Mouse (Mus musculus) midbrain, embryonic 11.5 days (tissue): ENCODE measurements around the gene Rps15a. TPM values are rescaled to one million over a fixed set of nuclear protein-coding genes. Genes with fewer than 3 reads are reported as not detected.

Experiments used
- ATAC-seq: fragments of 200-750 bp; cut with Nextera tagmentation; 2 replicates; pipeline ENCODE4 v1.8.0; 2017; ENCODE audit warnings: moderate TSS enrichment, moderate library complexity; ENCODE audit not compliant: low FRiP score
- DNase-seq: peaks from one replicate; pipeline ENCODE4 v3.0.0; 2015; ENCODE audit warnings: low spot score; ENCODE audit errors: missing footprints
- H3K27ac ChIP-seq: fragments of 300-500 bp; sonication (generic); 2 replicates; pipeline ENCODE4 v1.5.1; 2014; ENCODE audit warnings: low read depth, low read length
- H3K27me3 ChIP-seq: fragments of 300-500 bp; sonication (generic); 2 replicates; pipeline ENCODE4 v1.6.1; 2014; ENCODE audit warnings: mild to moderate bottlenecking, low read length, moderate library complexity, mixed read lengths; ENCODE audit not compliant: control insufficient read depth, insufficient read depth
- H3K36me3 ChIP-seq: fragments of 300-500 bp; sonication (generic); 2 replicates; pipeline ENCODE4 v1.6.1; 2014; ENCODE audit warnings: mild to moderate bottlenecking, low read length, moderate library complexity, mixed read lengths; ENCODE audit not compliant: control insufficient read depth, insufficient read depth
- H3K4me1 ChIP-seq: fragments of 300-500 bp; sonication (generic); 2 replicates; pipeline ENCODE4 v1.6.1; 2014; ENCODE audit warnings: low read length; ENCODE audit not compliant: control insufficient read depth, insufficient read depth
- H3K4me2 ChIP-seq: fragments of 300-500 bp; sonication (generic); 2 replicates; pipeline ENCODE4 v1.6.1; 2014; ENCODE audit warnings: mild to moderate bottlenecking, moderate library complexity
- H3K4me3 ChIP-seq: fragments of 300-500 bp; sonication (generic); 2 replicates; pipeline ENCODE4 v1.5.1; 2014; ENCODE audit warnings: low read depth, low read length
- H3K9ac ChIP-seq: fragments of 300-500 bp; sonication (generic); 2 replicates; pipeline ENCODE4 v1.6.1; 2014; ENCODE audit warnings: low read length
- H3K9me3 ChIP-seq: fragments of 300-500 bp; sonication (generic); 2 replicates; pipeline ENCODE4 v1.6.1; 2016; ENCODE audit warnings: low read length; ENCODE audit not compliant: control insufficient read depth
- WGBS: fragments of 180-500 bp; shearing (Covaris S2); extraction: QIAGEN DNeasy Blood & Tissue Kit; methylation state at CpG from one replicate; pipeline ENCODE4 v1.1.7; 2014; 5-methylcytosine and 5-hydroxymethylcytosine counted together
- polyA plus RNA-seq: library from polyadenylated mRNA; unstranded; fragments of >200 nt; fragmentation: Nextera tagmentation; extraction: Ambion mirVana; gene quantifications from 2 replicates; pipeline ENCODE4 v1.2.1, GENCODE M21; 2014

Gene Rps15a
- polyA plus RNA-seq, 1 experiment from 2014 or later = 691 TPM

DNA sequence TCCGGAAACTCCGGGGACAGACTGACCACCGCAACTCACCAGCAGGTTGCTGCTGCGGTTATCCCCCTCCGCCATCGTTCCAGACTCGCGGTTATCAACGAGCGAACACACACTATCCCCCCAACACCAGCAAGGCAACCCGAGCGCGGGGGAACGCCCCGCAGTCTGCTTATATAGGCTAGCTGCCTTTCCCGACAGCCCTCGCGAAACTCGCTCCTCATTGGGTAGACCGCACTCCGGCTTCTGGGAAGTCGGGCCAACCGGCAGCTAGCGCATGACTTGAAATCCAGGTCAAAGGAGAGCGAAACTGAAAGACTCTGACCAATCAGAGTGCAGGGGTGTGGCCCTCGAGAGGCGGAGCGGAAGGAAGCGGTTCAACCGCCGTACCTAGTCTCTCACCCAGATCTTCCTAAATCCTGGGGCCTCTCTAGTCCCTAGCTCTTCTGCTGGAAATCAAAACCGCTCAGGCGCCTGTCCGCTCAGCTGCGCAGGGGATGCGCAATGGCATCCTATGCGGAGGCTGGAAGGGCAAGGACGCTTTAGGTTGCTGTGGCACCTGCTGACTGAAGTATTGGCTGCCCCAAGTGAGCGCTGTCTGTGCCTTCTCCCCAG, 13.5 kb upstream of the Rps15a start, which contains the start of gene Arl6ip1:
TSS of gene Arl6ip1 (minus strand) at position 233 of the 612 bp plus-strand sequence.
- ATAC-seq (peak; percentile 99), DNase-seq (peak; percentile 99)
- H3K27ac ChIP-seq = peak within 1 kb of the TSS; percentile 83
- H3K9ac ChIP-seq = peak within 1 kb of the TSS; percentile 93
- peak within 1 kb of the TSS; percentile 75 for H3K4me2 ChIP-seq
- H3K27me3 ChIP-seq = no peaks in the 10 kb centered on the region
- peak within 1 kb of the TSS; percentile 87 for H3K4me3 ChIP-seq
- H3K9me3 ChIP-seq = no peaks in the 10 kb centered on the region
- peaks cover 2% of the 10 kb centered on the region; the same call in 1 of the 2 replicates for H3K36me3 ChIP-seq
- WGBS = under 1% methylated on average over 39 of the region's 39 CpGs
- H3K4me1 ChIP-seq = peaks cover 26% of the 10 kb centered on the region

DNA sequence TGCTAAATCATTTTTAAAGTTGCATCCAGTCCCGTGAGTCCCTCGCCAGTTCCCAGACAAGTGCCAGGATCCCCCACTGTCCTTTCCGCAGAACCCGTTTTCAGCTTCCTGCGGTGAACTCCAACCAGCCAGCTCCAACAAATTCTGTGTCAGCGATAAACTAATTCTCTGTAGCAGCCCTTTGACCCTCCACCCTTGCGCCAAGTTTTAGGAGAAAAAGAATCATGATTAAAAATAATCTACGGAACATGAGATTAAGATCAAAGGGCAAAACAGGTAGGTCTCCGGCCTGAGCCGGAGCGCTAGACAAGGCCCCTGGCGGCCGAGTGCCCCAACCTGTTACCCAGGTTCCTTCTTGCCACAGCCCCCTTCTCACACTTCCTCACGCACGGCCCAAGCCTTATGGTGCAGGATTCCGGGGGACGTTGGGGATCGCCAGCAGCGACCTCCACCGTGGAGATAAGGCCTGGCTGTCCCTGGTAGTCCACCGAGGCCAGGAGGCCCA, 13.0 kb upstream of the Rps15a start:
- Histone ChIP-seq H3K27me3 (no peaks in the 10 kb centered on the region), H3K4me1 (peaks cover 26% of the 10 kb centered on the region), H3K4me2 (peak overlapping the region; percentile 75), H3K36me3 (peaks cover 2% of the 10 kb centered on the region; the same call in 1 of the 2 replicates), H3K4me3 (peak overlapping the region; percentile 87), H3K9me3 (no peaks in the 10 kb centered on the region), H3K9ac (peak overlapping the region; percentile 93), H3K27ac (peak overlapping the region; percentile 80)
- DNase-seq (no peak), ATAC-seq (peak; percentile 70)
- 0% methylated on average over 21 of the region's 21 CpGs for WGBS

DNA sequence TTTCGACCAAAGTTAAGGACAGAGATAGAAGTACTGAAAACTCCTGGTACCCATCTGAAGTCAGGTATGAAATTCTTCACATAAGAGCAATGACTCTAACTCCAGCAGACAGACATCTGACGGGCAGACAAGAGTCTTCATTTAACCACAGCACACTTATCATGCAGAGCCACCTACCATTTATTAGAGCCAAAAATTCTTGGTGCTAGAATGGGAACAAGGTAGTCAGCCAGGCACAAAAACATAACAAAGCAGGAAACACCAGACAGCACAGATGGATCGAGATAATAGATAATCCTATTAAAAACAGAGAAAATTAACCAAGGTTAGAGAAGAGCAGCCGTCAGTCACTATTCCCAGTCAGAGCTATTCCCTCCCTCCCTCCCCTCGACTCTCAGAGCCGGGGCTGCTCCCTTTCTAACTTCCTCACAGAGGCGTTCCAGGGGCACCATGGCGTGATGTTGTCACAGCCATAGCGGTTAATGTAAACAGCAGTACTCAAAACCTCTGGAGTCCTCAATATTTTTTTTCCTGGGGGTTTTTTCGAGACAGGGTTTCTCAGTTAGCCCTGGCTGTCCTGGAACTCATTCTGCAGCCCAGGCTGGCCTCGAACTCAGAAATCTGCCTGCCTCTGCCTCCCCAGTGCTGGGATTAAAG, 10.4 kb upstream of the Rps15a start:
- Histone ChIP-seq H3K27ac (no peak overlapping the region), H3K27me3 (no peaks in the 10 kb centered on the region), H3K36me3 (peaks cover 11% of the 10 kb centered on the region), H3K4me1 (peaks cover 26% of the 10 kb centered on the region), H3K4me3 (no peak overlapping the region; the same call in 1 of the 2 replicates), H3K4me2 (no peak overlapping the region), H3K9ac (no peak overlapping the region), H3K9me3 (no peaks in the 10 kb centered on the region)
- ATAC-seq = no peak
- WGBS = 78% methylated on average over 11 of the region's 11 CpGs
- DNase-seq = no peak

DNA sequence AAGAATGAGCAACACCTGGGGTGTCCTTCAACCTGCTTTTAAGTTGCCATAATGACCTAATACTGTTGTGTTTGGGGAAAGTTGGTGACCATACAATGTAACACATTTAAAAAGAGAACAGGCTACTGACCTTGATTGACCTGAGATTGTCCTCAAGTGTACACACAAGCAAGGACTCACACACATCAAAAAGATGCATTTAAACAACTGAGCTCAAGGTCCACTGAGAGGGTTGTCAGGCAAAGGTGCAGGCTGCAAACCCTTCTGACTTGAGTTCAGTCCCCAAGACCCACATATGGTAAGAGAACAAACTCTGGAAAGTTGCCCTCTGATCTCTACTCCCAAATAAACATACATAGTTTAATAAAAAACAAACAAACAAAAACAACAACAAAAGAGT, 9.7 kb upstream of the Rps15a start:
- H3K36me3 ChIP-seq = peaks cover 15% of the 10 kb centered on the region

DNA sequence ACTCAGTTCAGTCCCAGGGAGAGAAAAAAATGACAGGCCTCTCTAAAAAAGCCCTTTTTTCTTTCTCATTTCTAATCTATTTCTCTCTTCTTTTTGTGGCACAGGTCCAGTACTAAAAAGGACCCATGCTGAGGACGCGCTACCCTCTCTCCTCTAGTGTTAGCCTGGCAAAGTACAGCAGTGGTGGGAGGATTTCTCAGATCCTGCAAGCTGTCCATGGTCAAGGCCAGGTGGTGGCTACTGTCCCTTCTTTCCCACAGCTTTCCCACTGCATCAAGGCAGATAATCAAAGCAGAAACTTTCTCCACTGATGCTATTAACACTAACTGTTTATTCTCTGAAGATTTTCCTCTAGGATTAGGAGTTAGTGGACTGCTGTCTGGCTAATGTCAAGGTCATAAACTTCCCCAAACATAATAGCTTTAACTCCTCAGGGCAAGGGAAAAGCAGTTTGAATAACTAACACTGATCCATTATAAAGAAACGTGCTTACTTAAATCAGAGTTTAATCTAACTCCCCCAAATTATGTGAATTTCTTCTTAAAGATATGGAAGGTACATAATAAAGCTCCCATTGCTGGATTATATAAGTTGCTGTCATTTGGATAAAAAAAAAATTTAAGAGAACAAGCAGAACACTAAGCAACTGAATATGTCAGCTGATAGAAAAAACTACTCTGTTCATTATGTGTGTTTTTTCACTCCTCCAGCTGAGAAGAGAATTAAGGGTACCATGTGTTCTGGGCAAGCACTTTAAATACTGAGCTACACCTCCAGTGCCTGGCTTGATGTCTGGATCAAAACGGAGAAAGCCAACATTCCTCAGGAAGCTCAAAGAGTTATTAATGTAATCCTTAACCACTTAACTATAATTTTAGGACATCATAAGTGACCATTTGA, 7.8 kb upstream of the Rps15a start:
- DNase-seq = no peak
- no peak for ATAC-seq
- Histone ChIP-seq H3K27me3 (no peaks in the 10 kb centered on the region), H3K36me3 (peaks cover 27% of the 10 kb centered on the region), H3K9me3 (no peaks in the 10 kb centered on the region), H3K27ac (no peak overlapping the region), H3K4me1 (peaks cover 23% of the 10 kb centered on the region), H3K4me3 (no peak overlapping the region), H3K9ac (no peak overlapping the region), H3K4me2 (no peak overlapping the region)
- 95% methylated on average over 4 of the region's 4 CpGs for WGBS

More for the DNA sequence above, 9.7 kb upstream of the Rps15a start:
- no peak for DNase-seq
- Histone ChIP-seq H3K4me3 (no peak overlapping the region), H3K4me1 (peaks cover 26% of the 10 kb centered on the region), H3K9me3 (no peaks in the 10 kb centered on the region), H3K27ac (no peak overlapping the region), H3K4me2 (no peak overlapping the region), H3K9ac (no peak overlapping the region), H3K27me3 (no peaks in the 10 kb centered on the region)
- ATAC-seq = no peak

GRCm38 (mm10) chr7:118122235-118122634, 6.2 kb upstream of the Rps15a start:
- Histone ChIP-seq H3K27ac (no peak overlapping the region), H3K27me3 (no peaks in the 10 kb centered on the region), H3K9me3 (no peaks in the 10 kb centered on the region), H3K4me2 (no peak overlapping the region), H3K4me3 (no peak overlapping the region), H3K9ac (no peak overlapping the region), H3K36me3 (peaks cover 27% of the 10 kb centered on the region), H3K4me1 (peaks cover 12% of the 10 kb centered on the region)
- DNase-seq (peak; percentile 77), ATAC-seq (no peak)
- WGBS = 96% methylated on average over 7 of the region's 7 CpGs

DNA sequence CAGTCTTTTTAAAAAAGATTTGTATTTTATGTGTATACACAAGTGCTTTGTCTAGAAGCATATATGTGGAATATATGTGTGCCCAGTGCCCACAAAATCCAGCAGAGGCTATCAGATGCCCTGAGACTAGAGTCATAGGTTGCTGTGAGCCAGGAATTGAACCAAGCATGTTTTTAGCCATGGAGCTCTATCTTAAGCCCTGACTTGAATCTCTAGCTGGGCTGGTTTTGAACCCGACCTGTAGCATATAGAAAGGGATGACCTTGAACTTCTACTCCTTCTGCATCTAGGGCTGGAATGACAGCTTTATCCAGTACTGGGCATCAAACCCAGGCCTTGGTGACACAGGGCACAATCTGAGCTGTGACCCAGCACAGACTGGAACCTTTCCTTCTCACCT, 4.7 kb upstream of the Rps15a start:
- H3K9me3 ChIP-seq = no peaks in the 10 kb centered on the region
- no peaks in the 10 kb centered on the region for H3K4me1 ChIP-seq
- H3K9ac ChIP-seq = no peak overlapping the region
- no peak for ATAC-seq
- no peak overlapping the region for H3K4me3 ChIP-seq
- no peak overlapping the region for H3K4me2 ChIP-seq
- no peaks in the 10 kb centered on the region for H3K27me3 ChIP-seq
- WGBS = 84% methylated on average over 1 of the region's 1 CpGs
- no peak overlapping the region for H3K27ac ChIP-seq
- DNase-seq = no peak
- peaks cover 24% of the 10 kb centered on the region for H3K36me3 ChIP-seq

DNA sequence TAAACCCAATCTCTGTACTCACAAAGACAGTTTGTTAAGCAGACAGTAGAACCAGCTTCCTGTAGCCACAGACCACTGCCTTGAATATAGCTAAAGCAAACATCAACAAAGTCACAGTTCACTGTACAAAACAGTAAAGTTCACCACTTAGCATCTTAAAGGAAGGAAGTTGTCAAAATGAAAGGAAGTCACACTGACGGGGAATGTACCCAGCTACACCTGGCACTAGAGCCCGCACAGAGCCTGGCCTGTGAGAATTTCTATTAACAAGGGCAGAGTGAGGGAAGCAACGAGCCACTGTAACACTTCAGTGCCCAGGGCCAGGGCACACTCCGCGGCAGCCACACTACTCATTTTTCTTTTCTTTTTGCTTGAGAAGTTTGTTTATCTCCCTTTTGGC, 4.0 kb upstream of the Rps15a start:
- ATAC-seq (no peak), DNase-seq (no peak)
- Histone ChIP-seq H3K4me1 (no peaks in the 10 kb centered on the region; the same call in 1 of the 2 replicates), H3K27ac (no peak overlapping the region), H3K9ac (no peak overlapping the region), H3K4me2 (no peak overlapping the region), H3K9me3 (no peaks in the 10 kb centered on the region), H3K4me3 (no peak overlapping the region), H3K27me3 (no peaks in the 10 kb centered on the region), H3K36me3 (peaks cover 24% of the 10 kb centered on the region)
- WGBS = 86% methylated on average over 5 of the region's 5 CpGs
